Mouse (Mus musculus): ENCODE data around the gene Icam5.

DNA sequence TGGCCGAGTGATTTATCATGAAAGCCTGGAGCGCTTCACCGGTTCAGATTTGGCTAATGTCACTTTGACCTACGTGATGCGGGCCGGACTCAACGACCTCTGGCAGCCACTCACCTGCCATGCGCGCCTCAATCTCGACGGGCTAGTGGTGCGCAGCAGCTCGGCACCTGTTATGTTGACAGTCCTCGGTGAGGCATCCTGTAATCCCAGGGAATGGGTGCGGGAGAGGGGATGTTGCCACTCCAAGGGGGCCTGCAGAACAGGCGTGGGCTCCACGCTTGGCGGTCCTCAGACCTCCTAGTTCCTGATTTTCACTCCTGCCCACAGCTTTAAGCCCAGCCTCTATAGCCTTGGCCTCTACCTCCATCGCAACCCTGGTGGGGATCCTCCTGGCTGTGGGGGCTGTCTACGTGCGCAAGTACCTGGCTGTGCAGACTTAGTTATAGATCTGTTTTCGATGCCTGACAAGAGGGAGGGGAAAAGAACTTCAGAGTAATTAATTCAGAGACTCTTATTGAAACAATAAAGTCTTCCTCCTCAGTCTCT is 1.7 kb upstream of the Icam5 start:
- TF ChIP-seq POLR2A (IDR thresholded peaks at IDR 0.05; ENCODE audit: borderline replicate concordance, low read depth, low read length) (no peak), CTCF (IDR thresholded peaks at IDR 0.05; ENCODE audit: low read depth, low read length) (no peak)

All from bone marrow macrophage, adult 2 months (primary cell).